Mouse (Mus musculus) embryonic facial prominence, embryonic 14.5 days (tissue): ENCODE measurements around the gene Gstcd. TPM values are rescaled to one million over a fixed set of nuclear protein-coding genes. Genes with fewer than 3 reads are reported as not detected.

Experiments
- ATAC-seq: fragments of 200-750 bp; cut with Nextera tagmentation; 2 replicates; pipeline ENCODE4 v1.8.0; 2017; ENCODE audit warnings: low read depth, moderate number of reproducible peaks, moderate TSS enrichment
- DNase-seq: peaks from one replicate; pipeline ENCODE4 v3.0.0-alpha.2; 2015; ENCODE audit warnings: low spot score
- H3K27ac ChIP-seq: fragments of 300-500 bp; sonication (generic); replicated peaks from 2 replicates; pipeline ENCODE4 v1.5.1; 2014; ENCODE audit warnings: low read depth, mild to moderate bottlenecking, low read length, moderate library complexity
- H3K27me3 ChIP-seq: fragments of 300-500 bp; sonication (generic); replicated peaks from 2 replicates; pipeline ENCODE4 v1.6.1; 2014; ENCODE audit warnings: low read length; ENCODE audit not compliant: control insufficient read depth, insufficient read depth
- H3K36me3 ChIP-seq: fragments of 300-500 bp; sonication (generic); 2 replicates; pipeline ENCODE4 v1.6.1; 2014; ENCODE audit warnings: low read length, mixed read lengths; ENCODE audit not compliant: control insufficient read depth, insufficient read depth
- H3K4me1 ChIP-seq: fragments of 300-500 bp; sonication (generic); 2 replicates; pipeline ENCODE4 v1.6.1; 2014; ENCODE audit warnings: antibody characterized with exemption, low read length; ENCODE audit not compliant: control insufficient read depth, insufficient read depth
- H3K4me2 ChIP-seq: fragments of 300-500 bp; sonication (generic); 2 replicates; pipeline ENCODE4 v1.6.1; 2014; ENCODE audit warnings: low read depth, mild to moderate bottlenecking, low read length, moderate library complexity, mixed read lengths
- H3K4me3 ChIP-seq: fragments of 300-500 bp; sonication (generic); 2 replicates; pipeline ENCODE4 v1.5.1; 2014; ENCODE audit warnings: low read depth, mild to moderate bottlenecking, low read length
- H3K9ac ChIP-seq: fragments of 300-500 bp; sonication (generic); 2 replicates; pipeline ENCODE4 v1.6.1; 2014; ENCODE audit warnings: low read depth, mild to moderate bottlenecking, low read length, moderate library complexity, mixed read lengths
- H3K9me3 ChIP-seq: fragments of 300-500 bp; sonication (generic); 2 replicates; pipeline ENCODE4 v1.6.1; 2016; ENCODE audit warnings: low read length; ENCODE audit not compliant: control insufficient read depth
- WGBS: fragments of 180-500 bp; shearing (Covaris S2); extraction: QIAGEN DNeasy Blood & Tissue Kit; methylation state at CpG from one replicate; pipeline ENCODE4 v1.1.7; 2014; 5-methylcytosine and 5-hydroxymethylcytosine counted together
- polyA plus RNA-seq: library from polyadenylated mRNA; unstranded; fragments of >200 nt; fragmentation: Nextera tagmentation; extraction: Ambion mirVana; gene quantifications from 2 replicates; pipeline ENCODE4 v1.2.1, GENCODE M21; 2014

The Gstcd gene
- polyA plus RNA-seq, 1 experiment from 2014 or later = 7.2 TPM

DNA sequence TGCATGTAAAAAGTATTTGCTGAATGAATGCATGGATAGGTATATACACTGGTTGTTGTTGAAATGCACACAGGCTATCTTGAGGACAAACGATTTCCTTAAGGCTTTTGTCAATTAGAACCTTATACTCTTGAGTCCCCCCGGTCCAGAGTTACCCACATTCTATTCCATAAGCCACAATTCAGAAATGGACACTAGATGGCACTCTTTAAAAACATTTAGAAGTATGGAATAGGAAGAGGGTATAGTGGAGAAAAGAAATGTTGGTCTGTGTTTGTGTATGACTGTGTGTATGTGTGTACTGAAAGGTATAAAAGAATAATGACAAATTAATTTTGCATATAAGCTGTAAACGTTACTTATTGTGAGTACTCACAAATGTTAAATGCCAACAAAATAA lies 6.0 kb downstream of the Gstcd start:
- WGBS = 53% methylated on average over 3 of the region's 3 CpGs
- Histone ChIP-seq H3K4me2 (no peak overlapping the region), H3K4me1 (no peaks in the 10 kb centered on the region), H3K9ac (no peak overlapping the region), H3K27ac (no peak overlapping the region), H3K27me3 (no peaks in the 10 kb centered on the region), H3K4me3 (no peak overlapping the region), H3K9me3 (no peaks in the 10 kb centered on the region), H3K36me3 (peaks cover 25% of the 10 kb centered on the region)
- DNase-seq (peak; percentile 70), ATAC-seq (peak; percentile 79)

DNA sequence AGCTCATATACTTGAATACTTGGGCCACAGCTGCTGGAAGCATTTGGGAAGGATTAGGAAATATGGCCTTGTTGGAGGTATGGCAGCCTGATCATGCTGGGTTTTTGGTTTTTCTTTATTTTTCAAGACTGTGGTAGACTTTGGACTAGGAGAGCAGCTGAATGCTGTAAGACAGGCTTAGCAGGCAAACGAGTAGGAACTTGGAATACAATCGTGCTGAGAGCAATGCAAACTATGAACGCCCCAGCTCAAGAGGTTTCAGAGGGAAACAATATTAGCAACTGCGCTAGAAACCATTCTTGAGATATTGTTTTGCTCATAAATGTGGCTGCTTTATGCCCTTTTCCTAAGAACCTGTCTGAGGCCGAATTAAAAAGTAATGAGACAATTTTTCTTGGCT lies 9.1 kb downstream of the Gstcd start:
- 91% methylated on average over 5 of the region's 5 CpGs for WGBS
- H3K4me1 ChIP-seq = no peaks in the 10 kb centered on the region
- no peak overlapping the region for H3K9ac ChIP-seq
- no peak overlapping the region for H3K27ac ChIP-seq
- H3K27me3 ChIP-seq = no peaks in the 10 kb centered on the region
- ATAC-seq (no peak), DNase-seq (no peak)
- H3K4me2 ChIP-seq = no peak overlapping the region
- H3K4me3 ChIP-seq = no peak overlapping the region
- H3K36me3 ChIP-seq = peaks cover 36% of the 10 kb centered on the region
- no peaks in the 10 kb centered on the region for H3K9me3 ChIP-seq

DNA sequence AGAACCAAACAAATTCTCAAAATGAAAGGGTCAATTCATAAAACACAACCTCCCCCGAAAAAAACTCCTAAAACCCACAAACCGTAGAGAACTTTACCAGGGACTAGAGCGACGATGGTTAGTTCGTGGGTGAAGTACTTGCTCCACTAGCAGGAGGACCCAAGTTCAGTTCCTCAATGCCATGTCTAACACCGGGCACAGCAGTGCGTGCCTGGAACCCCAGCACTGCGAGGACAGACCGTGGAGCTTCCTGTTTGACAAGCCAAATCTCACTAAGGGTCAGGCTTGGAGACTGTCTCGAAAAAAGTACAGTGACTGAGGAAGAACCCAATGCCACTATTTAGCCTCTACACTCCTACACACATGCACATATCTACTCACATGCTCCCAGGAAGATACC lies 16.3 kb downstream of the Gstcd start:
- no peak overlapping the region for H3K27ac ChIP-seq
- 92% methylated on average over 10 of the region's 10 CpGs for WGBS
- no peak for ATAC-seq
- H3K27me3 ChIP-seq = no peaks in the 10 kb centered on the region
- no peaks in the 10 kb centered on the region for H3K4me1 ChIP-seq
- no peaks in the 10 kb centered on the region for H3K9me3 ChIP-seq
- H3K4me2 ChIP-seq = no peak overlapping the region
- H3K4me3 ChIP-seq = no peak overlapping the region
- no peak for DNase-seq
- H3K9ac ChIP-seq = no peak overlapping the region
- peaks cover 25% of the 10 kb centered on the region for H3K36me3 ChIP-seq

DNA sequence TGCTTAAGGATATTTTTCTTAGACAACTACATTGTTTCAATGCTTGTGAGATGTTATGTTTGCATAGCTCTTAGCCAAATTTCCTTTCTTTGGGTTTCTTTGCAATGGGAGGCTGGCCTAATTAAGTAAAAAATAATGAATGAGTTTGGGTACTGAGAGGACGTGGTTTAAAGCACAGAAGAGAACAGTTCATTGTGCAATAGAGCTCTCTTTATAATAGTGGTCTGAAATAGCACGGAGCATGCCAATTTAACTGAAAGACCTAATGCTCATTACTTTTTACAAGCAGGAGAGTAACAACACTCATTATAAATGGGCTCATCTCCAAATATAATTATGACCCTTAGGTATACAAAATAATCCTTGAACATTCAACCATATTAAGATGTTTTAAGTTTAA lies 39.8 kb downstream of the Gstcd start:
- H3K4me1 ChIP-seq = no peaks in the 10 kb centered on the region
- no peak overlapping the region for H3K9ac ChIP-seq
- H3K4me2 ChIP-seq = no peak overlapping the region
- no peaks in the 10 kb centered on the region for H3K9me3 ChIP-seq
- WGBS = 82% methylated on average over 2 of the region's 2 CpGs
- no peak overlapping the region for H3K27ac ChIP-seq
- H3K36me3 ChIP-seq = peaks cover 16% of the 10 kb centered on the region; the same call in 1 of the 2 replicates
- H3K27me3 ChIP-seq = no peaks in the 10 kb centered on the region
- H3K4me3 ChIP-seq = no peak overlapping the region
- ATAC-seq = no peak
- no peak for DNase-seq

DNA sequence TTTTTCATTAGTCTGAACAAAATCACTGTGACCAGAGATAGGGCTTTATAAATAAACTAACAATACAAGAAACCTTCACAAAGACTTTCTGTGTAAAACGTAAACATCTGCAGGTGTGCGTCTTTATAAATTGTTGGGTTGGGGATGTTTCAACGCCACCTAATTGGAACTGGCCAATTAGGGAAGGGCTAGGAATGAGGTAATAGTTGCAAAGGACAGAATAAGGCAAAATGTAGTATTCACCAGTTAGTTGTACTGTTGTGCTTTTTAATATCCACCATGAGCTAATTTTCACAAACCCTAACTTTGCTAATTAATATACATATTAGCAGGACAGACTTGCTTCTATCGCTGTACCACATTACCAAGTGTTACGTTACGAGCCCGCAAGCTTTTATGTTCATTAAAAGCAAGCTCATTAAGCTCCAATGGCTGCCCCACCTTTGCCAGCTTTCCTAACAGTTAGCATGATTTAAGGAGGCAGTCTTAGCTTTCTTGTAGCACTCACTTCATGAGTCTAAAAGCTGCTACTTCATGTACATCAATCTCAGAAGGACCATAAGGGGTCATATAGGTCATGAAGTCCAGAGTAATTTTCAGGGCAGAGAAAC lies 58.6 kb downstream of the Gstcd start:
- no peaks in the 10 kb centered on the region for H3K27me3 ChIP-seq
- WGBS = 92% methylated on average over 7 of the region's 7 CpGs

DNA sequence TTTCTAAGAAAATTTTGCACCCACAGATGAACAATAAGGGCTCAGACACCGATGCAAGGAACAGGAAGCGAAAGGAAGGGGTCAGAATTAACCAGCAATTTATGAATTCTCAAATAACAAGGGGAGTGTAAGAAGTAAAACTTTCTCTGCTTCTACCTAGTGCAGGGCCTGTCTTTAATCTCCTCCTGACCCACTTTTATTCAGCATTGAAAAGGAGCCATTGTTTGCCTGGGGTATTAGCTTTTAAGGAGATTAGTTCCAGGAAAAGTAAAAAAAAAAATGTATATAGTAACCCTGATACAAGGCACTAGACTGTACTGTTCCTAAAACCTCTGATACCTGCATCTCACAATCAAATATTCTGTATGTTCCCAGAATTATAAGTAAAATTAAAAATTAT lies 64.9 kb downstream of the Gstcd start:
- Histone ChIP-seq H3K36me3 (no peaks in the 10 kb centered on the region), H3K27me3 (no peaks in the 10 kb centered on the region), H3K9ac (no peak overlapping the region), H3K4me3 (no peak overlapping the region), H3K4me1 (no peaks in the 10 kb centered on the region), H3K27ac (no peak overlapping the region), H3K4me2 (no peak overlapping the region), H3K9me3 (no peaks in the 10 kb centered on the region)
- ATAC-seq = peak; percentile 68; the same call in 1 of the 2 replicates
- WGBS = 44% methylated on average over 2 of the region's 2 CpGs
- peak; percentile 9 for DNase-seq

More for the DNA sequence above, 58.6 kb downstream of the Gstcd start:
- DNase-seq (no peak), ATAC-seq (no peak)
- Histone ChIP-seq H3K4me2 (no peak overlapping the region), H3K9me3 (no peaks in the 10 kb centered on the region), H3K36me3 (no peaks in the 10 kb centered on the region), H3K4me1 (no peaks in the 10 kb centered on the region), H3K4me3 (no peak overlapping the region), H3K9ac (no peak overlapping the region), H3K27ac (no peak overlapping the region)

DNA sequence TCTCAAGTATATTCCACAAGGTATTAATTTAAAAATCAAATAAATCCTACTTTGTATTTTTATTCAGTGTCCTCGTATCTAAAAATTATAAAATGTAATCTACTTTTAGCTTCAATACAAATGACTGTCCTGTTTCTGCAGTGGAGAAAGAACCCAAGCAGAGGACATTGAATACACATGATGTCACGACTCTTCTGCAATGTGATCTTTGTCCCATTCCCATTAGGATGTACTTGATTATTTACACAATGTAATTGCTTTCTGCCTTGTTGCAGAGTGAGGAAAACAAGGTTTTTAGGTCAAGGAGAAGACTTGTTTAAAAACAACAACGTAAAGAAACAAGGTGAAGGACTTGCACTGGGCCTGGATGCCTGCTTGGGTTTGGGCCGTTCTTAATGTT lies 84.6 kb downstream of the Gstcd start:
- ATAC-seq = no peak
- no peaks in the 10 kb centered on the region for H3K27me3 ChIP-seq
- WGBS = 63% methylated on average over 4 of the region's 4 CpGs
- H3K4me3 ChIP-seq = no peak overlapping the region
- no peaks in the 10 kb centered on the region for H3K9me3 ChIP-seq
- no peak overlapping the region for H3K27ac ChIP-seq
- no peak for DNase-seq
- no peak overlapping the region for H3K9ac ChIP-seq
- no peak overlapping the region for H3K4me2 ChIP-seq
- no peaks in the 10 kb centered on the region for H3K4me1 ChIP-seq
- peaks cover 12% of the 10 kb centered on the region for H3K36me3 ChIP-seq

DNA sequence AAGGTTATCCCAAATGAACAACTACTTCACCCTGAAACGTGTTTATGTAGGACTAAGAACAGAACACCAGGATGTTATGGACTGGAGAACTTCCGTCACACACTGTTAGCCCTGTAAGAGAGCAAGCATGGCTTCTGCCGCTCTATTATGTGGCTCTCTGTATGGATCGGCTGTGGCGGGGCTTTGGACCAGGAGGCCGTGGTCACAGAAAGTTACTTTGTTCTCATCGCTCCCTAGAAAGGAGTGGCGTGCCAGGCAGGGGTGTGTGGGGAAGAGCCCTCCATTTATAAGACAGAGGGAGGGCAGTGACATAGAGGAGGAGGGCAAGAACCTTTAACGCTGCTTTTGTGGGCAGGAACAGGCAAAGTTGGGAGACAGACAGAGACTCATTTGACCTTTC lies 95.5 kb downstream of the Gstcd start:
- H3K4me2 ChIP-seq = no peak overlapping the region
- no peaks in the 10 kb centered on the region for H3K27me3 ChIP-seq
- DNase-seq (no peak), ATAC-seq (no peak)
- H3K36me3 ChIP-seq = peaks cover 23% of the 10 kb centered on the region; the same call in 1 of the 2 replicates
- H3K4me1 ChIP-seq = no peaks in the 10 kb centered on the region
- H3K4me3 ChIP-seq = no peak overlapping the region
- WGBS = 89% methylated on average over 9 of the region's 9 CpGs
- H3K9ac ChIP-seq = no peak overlapping the region
- no peak overlapping the region for H3K27ac ChIP-seq
- H3K9me3 ChIP-seq = no peaks in the 10 kb centered on the region

DNA sequence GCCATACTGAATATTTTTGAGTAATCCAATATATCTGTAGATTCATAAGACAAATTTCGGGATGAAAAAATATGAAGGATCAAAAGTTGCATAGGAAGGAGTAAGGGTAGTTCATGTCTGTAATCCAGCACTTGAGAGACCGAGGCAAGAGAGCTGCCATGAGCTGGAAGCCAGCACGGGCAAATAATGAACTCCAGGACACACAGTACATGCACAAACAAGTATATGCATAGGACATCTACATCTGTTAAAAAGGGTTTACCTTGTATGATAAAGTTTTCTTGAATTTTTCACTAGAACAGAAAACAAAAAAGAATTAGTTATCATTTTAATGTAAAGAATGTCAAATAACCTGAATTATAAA lies 95.9 kb downstream of the Gstcd start:
- no peak overlapping the region for H3K4me3 ChIP-seq
- no peaks in the 10 kb centered on the region for H3K9me3 ChIP-seq
- peaks cover 23% of the 10 kb centered on the region; the same call in 1 of the 2 replicates for H3K36me3 ChIP-seq
- no peaks in the 10 kb centered on the region for H3K4me1 ChIP-seq
- ATAC-seq = no peak
- no peaks in the 10 kb centered on the region for H3K27me3 ChIP-seq
- DNase-seq = no peak
- H3K27ac ChIP-seq = no peak overlapping the region
- 86% methylated on average over 3 of the region's 3 CpGs for WGBS
- no peak overlapping the region for H3K9ac ChIP-seq
- no peak overlapping the region for H3K4me2 ChIP-seq
